Mouse (Mus musculus) testis, adult 2 months (tissue): ENCODE measurements around the gene Ccdc87. TPM values are rescaled to one million over a fixed set of nuclear protein-coding genes. Genes with fewer than 3 reads are reported as not detected.

ENCODE experiments used
- H3K27ac ChIP-seq: fragments of 200-500 bp; 2 replicates; pipeline ENCODE4 v1.5.1; 2012; ENCODE audit warnings: low read depth, low read length; ENCODE audit not compliant: control insufficient read depth, insufficient read depth
- H3K27me3 ChIP-seq: fragments of 200-500 bp; 2 replicates; pipeline ENCODE4 v1.6.1; 2012; ENCODE audit warnings: mild to moderate bottlenecking, low read length, moderate library complexity; ENCODE audit not compliant: control insufficient read depth, insufficient read depth
- H3K36me3 ChIP-seq: fragments of 200-500 bp; 2 replicates; pipeline ENCODE4 v1.6.1; 2012; ENCODE audit warnings: mild to moderate bottlenecking, low read length; ENCODE audit not compliant: control insufficient read depth, insufficient read depth
- H3K4me1 ChIP-seq: fragments of 200-500 bp; 2 replicates; pipeline ENCODE4 v1.6.1; 2012; ENCODE audit warnings: low read length; ENCODE audit not compliant: control insufficient read depth, insufficient read depth
- H3K4me3 ChIP-seq: fragments of 200-500 bp; 2 replicates; pipeline ENCODE4 v1.5.1; 2012; ENCODE audit warnings: low read depth, mild to moderate bottlenecking, low read length, moderate library complexity, mixed read lengths; ENCODE audit not compliant: control insufficient read depth
- CTCF ChIP-seq: fragments of 200-500 bp; IDR thresholded peaks from 2 replicates; pipeline ENCODE4 v1.5.1; 2012; ENCODE audit warnings: low read depth, mild to moderate bottlenecking, inconsistent platforms, low read length, moderate library complexity; ENCODE audit not compliant: control insufficient read depth, insufficient read depth, insufficient replicate concordance
- POLR2A ChIP-seq: fragments of 200-500 bp; IDR thresholded peaks from 2 replicates; pipeline ENCODE4 v1.6.1; 2012; ENCODE audit warnings: low read depth, mild to moderate bottlenecking, inconsistent platforms, low read length, moderate library complexity; ENCODE audit not compliant: control insufficient read depth
- polyA plus RNA-seq: library from polyadenylated mRNA; depleted of rRNA; stranded (reverse); fragments of >200 nt; gene quantifications from 2 replicates; pipeline ENCODE4 v1.2.3, GENCODE M21; 2012; rRNA removed

Ccdc87 gene
- polyA plus RNA-seq, 1 experiment: 39.4 TPM

DNA sequence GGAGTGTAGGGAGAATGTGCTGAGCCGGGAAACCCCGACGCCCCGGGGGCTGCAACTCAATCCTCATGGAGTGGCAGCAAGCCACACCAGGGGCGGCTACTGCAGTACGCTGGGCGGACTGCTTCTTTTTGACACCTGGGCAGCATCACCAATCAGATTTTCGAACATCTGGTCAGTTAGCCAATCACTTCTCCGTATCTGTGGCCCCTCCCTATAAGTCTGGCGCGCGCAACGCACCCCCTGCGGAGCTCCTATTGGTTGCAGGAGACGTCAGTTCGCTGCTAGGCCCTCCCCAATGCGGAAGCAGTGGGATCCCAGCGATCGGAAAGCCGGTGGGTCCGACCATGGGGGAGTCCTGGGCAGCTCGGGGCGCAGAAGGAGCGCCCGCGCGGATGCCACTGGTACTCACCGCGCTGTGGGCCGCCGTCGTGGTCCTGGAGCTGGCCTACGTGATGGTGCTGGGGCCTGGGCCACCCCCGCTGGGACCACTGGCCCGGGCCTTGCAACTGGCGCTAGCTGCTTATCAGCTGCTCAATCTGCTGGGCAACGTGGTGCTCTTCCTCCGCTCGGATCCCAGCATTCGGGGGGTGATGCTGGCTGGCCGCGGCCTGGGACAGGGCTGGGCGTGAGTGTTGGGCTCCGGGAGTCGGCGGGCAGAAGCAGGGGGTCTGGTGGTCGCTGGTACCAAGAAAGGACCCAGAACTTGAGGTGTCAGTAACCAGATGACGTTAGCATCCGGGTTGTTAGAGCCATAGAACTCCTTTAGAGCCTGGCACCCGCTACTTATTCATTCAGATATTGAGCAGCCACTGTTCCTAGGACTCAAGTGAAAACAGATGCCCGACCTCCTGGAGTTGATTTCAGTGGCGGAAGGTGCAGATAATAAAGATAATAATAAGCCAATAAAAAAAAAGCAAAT lies 39.5 kb downstream of the Ccdc87 start, which contains the start of gene Zdhhc24:
Gene Zdhhc24 (plus strand): TSS at position 264 of the 919 bp plus-strand sequence.
- peaks cover 10% of the 10 kb centered on the region for H3K4me1 ChIP-seq
- no peaks in the 10 kb centered on the region for H3K27me3 ChIP-seq
- no peak for TF ChIP-seq CTCF
- peak; percentile 37; the same call in 1 of the 2 replicates for TF ChIP-seq POLR2A
- H3K36me3 ChIP-seq: no peaks in the 10 kb centered on the region
- H3K4me3 ChIP-seq: peak within 1 kb of the TSS; percentile 99
- H3K27ac ChIP-seq: peak within 1 kb of the TSS; percentile 77

- H3K4me3 ChIP-seq: no peak overlapping the region
- TF ChIP-seq CTCF (no peak), POLR2A (no peak)
- H3K4me1 ChIP-seq: peaks cover 10% of the 10 kb centered on the region
- no peaks in the 10 kb centered on the region for H3K27me3 ChIP-seq
- H3K27ac ChIP-seq: no peak overlapping the region
- no peaks in the 10 kb centered on the region for H3K36me3 ChIP-seq
These were observed 40.1 kb downstream of the Ccdc87 start for GRCm38 (mm10) chr19:4879324-4879703.

GRCm38 (mm10) chr19:4883961-4884360 lies 44.8 kb downstream of the Ccdc87 start:
- H3K4me3 ChIP-seq: no peak overlapping the region
- TF ChIP-seq CTCF: no peak
- no peak for TF ChIP-seq POLR2A
- peaks cover 5% of the 10 kb centered on the region for H3K4me1 ChIP-seq
- H3K36me3 ChIP-seq: no peaks in the 10 kb centered on the region
- H3K27me3 ChIP-seq: no peaks in the 10 kb centered on the region
- H3K27ac ChIP-seq: no peak overlapping the region

- Histone ChIP-seq H3K4me1 (peaks cover 2% of the 10 kb centered on the region; the same call in 1 of the 2 replicates), H3K4me3 (no peak overlapping the region), H3K36me3 (peaks cover 3% of the 10 kb centered on the region), H3K27ac (no peak overlapping the region), H3K27me3 (no peaks in the 10 kb centered on the region)
- TF ChIP-seq POLR2A (no peak), CTCF (no peak)
These were observed 50.6 kb downstream of the Ccdc87 start for GRCm38 (mm10) chr19:4889791-4890190.

DNA sequence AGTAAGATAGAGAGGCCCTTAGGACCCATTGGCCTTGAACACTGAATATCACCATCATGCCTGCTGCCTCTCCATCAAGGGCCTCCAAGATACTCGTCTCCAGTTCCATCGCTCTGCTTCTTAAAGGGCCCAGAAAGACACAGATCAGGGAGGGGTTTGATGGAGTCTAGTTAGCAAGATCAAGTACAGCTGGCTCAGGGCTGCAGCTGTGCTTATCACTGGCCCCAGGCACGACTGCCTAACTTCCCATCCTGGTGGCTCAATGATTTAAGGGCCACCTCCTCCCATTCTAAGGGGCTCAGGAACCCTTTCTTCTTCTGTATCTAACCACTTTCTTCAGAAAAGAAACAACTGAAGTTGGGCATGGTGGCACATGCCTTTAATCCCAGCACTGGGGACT lies 52.6 kb downstream of the Ccdc87 start:
- no peak for TF ChIP-seq CTCF
- Histone ChIP-seq H3K36me3 (peaks cover 3% of the 10 kb centered on the region), H3K4me3 (no peak overlapping the region), H3K27ac (no peak overlapping the region), H3K4me1 (peaks cover 2% of the 10 kb centered on the region; the same call in 1 of the 2 replicates), H3K27me3 (no peaks in the 10 kb centered on the region)

Other genes with a start within 250 kb of the Ccdc87 start
- 1.7 and 1.9 TPM in 2 replicates for gene Lrfn4, start 223.7 kb upstream of the Ccdc87 start, polyA plus RNA-seq
- gene Rce1, start 213.7 kb upstream of the Ccdc87 start, polyA plus RNA-seq: 41.2 and 43.7 TPM in 2 replicates
- 4.9 and 5.1 TPM in 2 replicates for gene Gm960, start 140.7 kb upstream of the Ccdc87 start, polyA plus RNA-seq
- gene Sptbn2, start 128.2 kb upstream of the Ccdc87 start, polyA plus RNA-seq: 1.1 and 1.3 TPM in 2 replicates
- 218 and 233 TPM in 2 replicates for gene Rbm4b, start 82.9 kb upstream of the Ccdc87 start, polyA plus RNA-seq
- 22.6 and 26.4 TPM in 2 replicates for gene Rbm4, start 45.5 kb upstream of the Ccdc87 start, polyA plus RNA-seq
- 5.9 and 9.4 TPM in 2 replicates for gene Gm21992, start 27.8 kb upstream of the Ccdc87 start, polyA plus RNA-seq
- 44.0 and 45.7 TPM in 2 replicates for gene Rbm14, start 27.7 kb upstream of the Ccdc87 start, polyA plus RNA-seq
- gene Ccs, start within 50 bp of the Ccdc87 start, polyA plus RNA-seq: 57.9 and 66.4 TPM in 2 replicates
- 32.4 and 35.7 TPM in 2 replicates for gene Ctsf, start 15.8 kb downstream of the Ccdc87 start, polyA plus RNA-seq
- 8.6 and 8.9 TPM in 2 replicates for gene Actn3, start 38.5 kb downstream of the Ccdc87 start, polyA plus RNA-seq
- gene Zdhhc24, start 39.3 kb downstream of the Ccdc87 start, polyA plus RNA-seq: 9.2 and 10.7 TPM in 2 replicates
- gene Bbs1, start 67.3 kb downstream of the Ccdc87 start, polyA plus RNA-seq: 15.5 and 16.5 TPM in 2 replicates
- gene Dpp3, start 88.9 kb downstream of the Ccdc87 start, polyA plus RNA-seq: 81.8 and 95.7 TPM in 2 replicates
- 0.77 and 0.96 TPM in 2 replicates for gene Peli3, start 103.8 kb downstream of the Ccdc87 start, polyA plus RNA-seq
- gene Mrpl11, start 122.8 kb downstream of the Ccdc87 start, polyA plus RNA-seq: 76.0 and 89.3 TPM in 2 replicates
- 1.4 and 1.5 TPM in 2 replicates for gene Npas4, start 150.9 kb downstream of the Ccdc87 start, polyA plus RNA-seq
- gene Slc29a2, start 184.5 kb downstream of the Ccdc87 start, polyA plus RNA-seq: 4.9 and 5.2 TPM in 2 replicates
- 3.7 and 4.2 TPM in 2 replicates for gene B4gat1, start 199.5 kb downstream of the Ccdc87 start, polyA plus RNA-seq
- gene AC124502.3, start 199.5 kb downstream of the Ccdc87 start, polyA plus RNA-seq: 0.61 and 0.98 TPM in 2 replicates
- 200 and 216 TPM in 2 replicates for gene Brms1, start 202.0 kb downstream of the Ccdc87 start, polyA plus RNA-seq
- 27.1 and 27.5 TPM in 2 replicates for gene Rin1, start 211.1 kb downstream of the Ccdc87 start, polyA plus RNA-seq
- gene Cd248, start 228.7 kb downstream of the Ccdc87 start, polyA plus RNA-seq: 2.5 and 2.9 TPM in 2 replicates
- gene Tmem151a, start 246.2 kb downstream of the Ccdc87 start, polyA plus RNA-seq: 22.5 and 22.6 TPM in 2 replicates
- 134 and 144 TPM in 2 replicates for gene Yif1a, start 249.2 kb downstream of the Ccdc87 start, polyA plus RNA-seq